Mouse (Mus musculus) v-Abl transformed pro-B cells (cell line): ENCODE results near the gene Acer1.

Experiments
- in situ Hi-C, 2 experiments: fragments of 400-800 bp; cut with MboI; formaldehyde crosslinking; loops; one replicate each; pipeline ENCODE4 v1.15.1; 2025; ENCODE audit not compliant: unreplicated experiment in 2 of 2

The Acer1 gene

DNA sequence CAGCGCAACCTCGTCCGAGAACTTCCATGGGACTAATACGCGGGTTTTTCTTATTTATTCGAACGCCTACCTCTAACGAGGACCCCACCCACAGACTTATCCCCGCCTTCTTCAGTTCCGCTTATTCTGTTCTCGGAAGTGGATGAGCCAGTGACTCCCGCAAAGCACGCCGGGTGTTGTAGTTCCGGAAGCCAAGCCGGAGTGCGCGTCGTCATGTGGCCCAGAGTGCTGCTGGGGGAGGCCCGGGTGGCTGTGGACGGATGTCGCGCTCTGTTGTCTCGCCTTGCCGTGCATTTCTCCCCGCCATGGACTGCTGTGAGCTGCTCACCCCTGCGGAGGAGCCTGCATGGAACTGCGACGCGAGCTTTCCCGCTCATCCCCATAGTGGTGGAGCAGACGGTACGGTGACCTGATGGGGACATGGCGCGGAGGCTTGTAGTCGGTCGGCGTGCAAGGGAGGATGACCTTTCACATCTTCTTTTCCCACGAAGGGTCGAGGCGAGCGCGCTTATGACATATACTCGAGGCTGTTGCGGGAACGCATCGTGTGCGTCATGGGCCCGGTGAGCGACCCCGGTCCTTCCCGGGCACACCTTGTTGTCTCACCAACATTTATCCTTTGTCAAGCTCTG lies 8.3 kb upstream of the Acer1 start, which contains the start of gene Clpp:
Clpp (plus strand) TSS at position 191 of the 632 bp plus-strand sequence.
- in situ Hi-C loops: loop anchor here (10.0 to 25.0 kb wide), 2 partner anchors 255 to 1922 kb away; partner anchors contain the start of genes Gpr108 (in 1 of the 2) and Trip10 (in 1 of the 2)

DNA sequence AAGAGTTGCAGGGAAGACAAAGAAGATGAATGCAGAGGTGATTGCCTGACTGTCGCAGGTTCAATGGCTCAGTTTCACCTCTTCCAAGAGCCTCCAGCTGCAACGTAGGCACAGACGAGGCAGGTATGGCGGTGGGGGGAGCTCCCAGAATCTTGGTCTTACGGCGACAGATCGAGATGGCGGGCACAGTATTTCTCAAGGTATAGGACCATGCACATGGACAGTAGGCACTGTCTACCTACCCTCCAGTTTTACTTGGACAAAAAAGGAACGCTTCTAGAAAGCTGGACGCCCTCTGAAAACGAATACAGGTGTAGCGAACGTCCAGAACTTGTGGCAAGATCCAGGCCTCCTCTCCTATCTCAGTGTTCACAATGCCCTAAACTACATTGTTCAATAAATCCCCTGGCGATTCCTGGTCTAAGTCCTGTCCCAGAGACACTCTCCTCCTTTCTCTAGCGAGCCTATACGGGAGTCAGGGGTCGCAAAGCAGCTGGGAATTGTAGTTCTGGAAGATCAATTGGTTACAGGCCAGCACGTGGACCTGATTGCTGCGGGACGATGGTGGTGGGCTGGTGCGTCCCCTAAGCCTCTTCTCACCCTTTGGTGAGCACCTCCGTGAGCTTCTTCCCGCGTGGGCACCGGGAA lies 7.7 kb upstream of the Acer1 start:
- in situ Hi-C loops: loop anchor here (10.0 to 25.0 kb wide), 2 partner anchors 255 to 1923 kb away; partner anchors contain the start of genes Gpr108 (in 1 of the 2) and Trip10 (in 1 of the 2)

DNA sequence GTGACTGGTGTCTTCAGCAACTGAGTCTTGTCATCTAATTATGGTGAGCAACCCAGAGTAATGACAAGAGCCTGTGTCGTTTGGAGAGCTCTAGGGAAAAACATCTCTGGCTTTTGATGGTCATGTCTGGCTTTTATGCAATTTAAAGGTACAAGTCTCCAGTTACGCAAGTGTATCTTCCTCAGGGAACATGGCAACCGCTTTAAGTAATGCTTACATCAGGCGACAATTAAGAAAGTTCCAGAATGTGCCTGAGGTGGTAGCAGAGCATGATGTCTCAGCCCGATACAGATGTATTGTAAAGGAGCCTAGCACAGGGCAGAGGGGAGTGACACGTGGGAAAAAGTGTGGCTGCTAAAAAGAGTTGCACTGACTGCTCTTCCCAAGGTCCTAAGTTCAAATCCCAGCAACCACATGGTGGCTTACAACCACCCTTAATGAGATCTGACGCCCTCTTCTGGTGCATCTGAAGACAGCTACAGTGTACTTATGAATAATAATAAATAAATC lies 7.0 kb upstream of the Acer1 start:
- in situ Hi-C loops: loop anchor here (25.0 kb wide), 1 partner anchor 1923 kb away; no protein-coding TSS in a partner anchor

DNA sequence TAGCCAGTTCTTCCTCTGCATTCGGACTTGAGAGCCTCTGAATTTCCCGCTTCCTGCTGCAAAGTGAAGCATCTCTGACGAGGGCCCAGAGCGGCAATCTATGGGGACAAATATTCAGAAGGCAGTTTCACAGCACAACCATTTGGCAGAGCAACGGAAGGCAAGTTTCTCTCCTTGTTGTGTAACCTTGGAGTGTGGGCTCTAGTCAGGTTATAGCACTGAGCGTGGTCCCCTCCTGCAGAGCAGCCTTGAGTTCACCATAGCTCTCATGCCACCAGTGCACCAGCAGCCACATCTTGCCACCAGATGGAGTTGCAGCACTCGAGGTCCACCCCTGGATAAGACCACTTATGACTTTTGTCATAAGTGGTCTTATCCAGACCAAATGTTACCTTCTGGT lies 6.5 kb upstream of the Acer1 start:
- in situ Hi-C loops: loop anchor here (25.0 kb wide), 1 partner anchor 1924 kb away; no protein-coding TSS in a partner anchor

DNA sequence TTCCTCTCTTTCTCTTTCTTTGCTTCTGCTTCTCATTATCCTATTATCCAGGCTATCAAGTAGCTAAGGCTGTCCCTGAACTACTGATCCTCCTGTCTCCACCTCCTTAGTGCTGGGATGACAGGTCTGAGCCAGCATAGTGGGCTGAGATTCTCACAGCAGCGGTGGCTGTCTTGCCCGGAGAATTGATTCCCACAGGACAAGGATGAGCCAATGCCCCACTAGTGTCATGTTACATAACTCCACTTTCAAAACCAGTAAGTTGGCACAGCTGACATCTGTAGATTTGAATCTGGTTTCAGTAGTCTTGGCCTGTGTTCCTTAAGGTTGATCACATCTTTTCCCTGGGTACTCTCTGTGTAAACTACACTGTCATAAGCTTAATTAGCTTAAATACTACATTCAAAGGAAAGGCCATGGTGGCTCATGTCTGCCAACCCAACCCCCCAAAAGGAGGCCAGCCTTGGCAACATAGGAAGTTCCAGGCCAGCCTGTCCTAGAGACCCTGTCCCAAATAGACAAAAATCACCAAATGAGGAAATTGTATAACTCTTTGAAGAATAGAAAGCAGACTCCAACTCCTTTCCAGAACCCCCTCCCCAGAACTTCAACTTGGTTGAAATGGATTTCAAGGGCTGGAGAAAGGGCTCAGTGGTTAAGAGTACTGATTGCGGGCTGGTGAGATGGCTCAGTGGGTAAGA lies 4.3 kb upstream of the Acer1 start:
- in situ Hi-C loops: loop anchor here (25.0 kb wide), 1 partner anchor 1926 kb away; no protein-coding TSS in a partner anchor

DNA sequence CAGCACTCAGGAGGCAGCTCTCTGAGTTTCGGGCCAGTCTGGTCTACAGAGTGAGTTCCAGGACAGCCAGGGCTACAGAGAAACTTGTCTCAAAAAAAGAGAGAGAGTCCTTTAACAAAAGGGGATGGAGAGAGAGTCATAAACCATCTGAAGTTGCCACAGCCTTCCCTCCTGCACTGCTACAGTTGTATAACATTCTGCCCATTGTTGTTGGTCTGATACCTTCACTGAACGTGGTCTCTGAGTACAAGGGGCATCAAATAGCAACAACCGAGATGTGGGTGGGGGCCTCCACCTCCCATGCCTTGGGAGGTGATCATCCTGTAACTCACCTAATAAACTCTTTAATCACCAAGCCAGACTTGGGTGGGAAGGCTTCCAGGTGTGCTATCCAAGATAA lies 3.7 kb upstream of the Acer1 start:
- in situ Hi-C loops: loop anchor here (25.0 kb wide), 1 partner anchor 1927 kb away; no protein-coding TSS in a partner anchor

DNA sequence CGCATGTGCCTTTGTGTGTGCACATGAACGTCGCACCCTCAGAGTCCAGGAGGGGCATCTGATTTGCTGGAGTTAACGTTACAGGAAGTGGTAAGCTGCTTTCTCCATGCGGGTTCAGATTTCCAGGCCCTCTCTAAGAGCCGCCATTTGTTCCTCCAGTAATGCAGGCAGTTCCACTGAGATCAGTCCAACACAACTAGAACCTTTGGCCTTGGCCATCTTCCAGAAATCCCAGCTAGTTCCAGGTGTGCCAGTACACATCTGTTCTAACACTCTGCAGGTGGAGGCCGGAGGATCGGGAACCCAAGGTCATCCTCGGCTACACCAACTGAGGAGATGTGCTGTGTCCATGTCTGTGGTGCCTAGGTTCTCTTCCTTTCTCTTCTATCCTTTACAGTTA lies 3.0 kb upstream of the Acer1 start:
- in situ Hi-C loops: loop anchor here (25.0 kb wide), 1 partner anchor 1927 kb away; no protein-coding TSS in a partner anchor

DNA sequence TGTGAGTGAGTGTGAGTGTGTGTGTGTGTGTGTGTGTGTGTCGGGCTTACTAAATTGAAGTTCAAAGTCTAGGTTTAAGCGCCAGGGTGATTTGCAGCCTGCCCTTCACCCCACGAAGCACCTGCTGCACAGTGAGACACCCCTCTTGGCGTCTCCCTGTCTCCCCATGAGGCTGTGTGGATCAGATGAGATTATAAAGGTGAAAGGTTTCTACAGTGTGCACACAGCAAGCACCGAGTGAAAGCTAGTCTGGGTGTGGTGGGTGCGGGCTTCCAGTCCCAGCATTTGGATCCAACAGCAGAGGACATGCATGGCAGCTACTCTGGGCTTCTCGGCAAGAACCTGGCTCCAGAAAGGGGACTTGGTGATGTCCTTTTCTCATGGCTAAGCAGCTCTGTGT lies 877 bp downstream of the Acer1 start:
- in situ Hi-C loops: loop anchor here (25.0 kb wide), 1 partner anchor 1931 kb away; no protein-coding TSS in a partner anchor

DNA sequence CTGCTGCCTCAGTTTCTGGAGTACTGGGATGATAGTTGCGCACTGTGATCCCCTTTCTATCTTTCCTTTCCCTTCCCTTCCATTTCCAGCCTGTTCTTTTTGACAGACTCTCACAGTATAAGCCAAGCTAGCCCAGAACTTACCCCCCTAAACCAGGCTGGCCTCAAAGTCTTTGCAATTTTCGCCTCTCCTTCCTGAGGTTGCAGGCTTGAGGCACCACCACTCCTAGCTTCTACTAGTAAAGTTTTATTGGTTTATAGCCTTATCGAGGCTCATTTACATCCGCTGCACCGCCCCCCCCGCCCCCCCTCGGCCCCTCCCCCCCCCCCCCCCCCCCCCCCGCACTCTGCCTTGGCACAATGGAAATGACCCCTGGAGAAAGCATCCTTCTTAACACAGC lies 2.4 kb downstream of the Acer1 start:
- in situ Hi-C loops: loop anchor here (25.0 kb wide), 1 partner anchor 1933 kb away; no protein-coding TSS in a partner anchor

DNA sequence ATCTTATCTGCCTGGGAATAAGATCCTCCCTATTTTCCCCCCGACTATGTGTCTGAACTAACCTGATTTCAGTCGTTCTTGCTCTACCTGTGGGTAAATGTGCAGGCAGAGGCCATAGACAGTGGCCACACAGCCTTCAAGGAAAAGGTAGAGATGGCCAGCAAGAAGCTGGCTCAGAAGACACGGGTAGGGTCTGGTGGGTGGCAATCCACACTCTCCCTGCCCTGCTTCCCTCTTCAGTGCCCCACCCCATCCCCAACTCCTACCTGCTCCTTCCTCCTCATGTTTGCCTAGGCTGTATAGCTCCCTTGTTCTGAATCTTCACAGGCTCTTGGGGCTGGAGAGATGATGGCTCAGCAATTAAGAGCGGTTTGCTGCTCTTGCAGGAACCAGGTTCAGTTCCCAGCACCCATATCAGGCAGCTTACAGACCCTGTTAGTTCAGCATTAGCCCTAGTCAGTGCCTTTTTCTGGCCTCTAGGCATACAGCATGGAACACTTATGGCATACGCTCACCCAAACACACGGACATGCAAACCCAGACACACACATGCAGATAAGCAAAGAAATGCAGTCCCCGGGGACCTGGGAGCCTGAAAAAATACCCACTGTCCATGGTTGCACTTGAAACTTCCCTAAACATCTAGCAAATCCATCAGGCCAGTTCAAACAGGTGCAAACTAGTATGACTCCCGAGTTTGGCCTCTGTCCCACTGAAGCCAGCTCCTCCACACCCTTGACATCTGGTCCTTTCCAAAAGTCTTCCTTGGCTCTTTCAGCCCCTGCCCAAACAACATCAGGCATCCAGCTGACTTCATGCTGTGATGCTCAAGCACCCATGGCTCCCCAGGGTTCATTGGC lies 5.2 kb downstream of the Acer1 start:
- in situ Hi-C loops: loop anchor here (25.0 kb wide), 1 partner anchor 1936 kb away; no protein-coding TSS in a partner anchor

DNA sequence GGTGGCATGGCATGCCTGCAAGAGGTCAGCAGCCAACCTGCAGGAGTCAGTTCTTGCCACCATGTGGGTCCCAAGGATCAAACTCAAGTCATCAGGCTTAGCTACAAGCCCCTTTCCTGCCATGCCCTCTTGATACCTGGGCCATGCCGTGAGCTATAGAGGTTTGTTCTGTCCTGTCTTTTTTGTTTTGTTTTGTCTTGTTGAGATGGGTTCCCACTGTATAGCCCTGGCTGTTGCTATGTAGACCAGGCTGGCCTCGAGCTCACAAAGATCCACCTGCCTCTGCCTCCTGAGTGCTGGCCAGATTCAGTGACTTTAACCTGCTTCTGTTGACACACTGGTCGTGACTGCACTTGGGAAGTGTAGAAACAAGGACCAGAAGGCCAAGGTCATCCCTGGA lies 6.5 kb downstream of the Acer1 start:
- in situ Hi-C loops: loop anchor here (25.0 kb wide), 1 partner anchor 1937 kb away; no protein-coding TSS in a partner anchor

DNA sequence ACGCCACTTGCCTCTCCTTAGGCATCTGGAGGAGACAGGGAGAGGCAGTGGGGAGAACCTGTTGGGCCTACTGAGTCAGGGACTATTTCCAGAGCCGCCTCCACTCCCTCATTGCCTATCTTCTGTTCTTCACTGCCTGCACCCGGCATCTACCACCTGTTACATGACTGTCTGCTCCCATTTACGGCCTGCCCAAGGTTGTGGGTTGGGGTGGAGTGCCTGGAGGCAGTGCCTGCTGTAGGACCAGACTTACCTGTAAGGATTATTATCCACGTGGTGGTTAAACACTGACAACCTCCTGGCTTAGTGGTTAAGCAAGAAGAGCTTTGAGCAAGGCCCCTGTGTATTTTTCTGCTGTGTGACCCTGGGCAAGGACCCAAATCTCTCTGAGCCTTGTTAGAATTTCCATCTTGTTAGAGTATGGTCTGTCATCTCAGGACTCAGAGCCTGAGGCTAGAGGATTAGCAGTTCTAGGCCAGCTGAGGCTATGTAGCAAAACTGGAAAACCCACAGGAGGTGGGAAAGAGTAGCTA lies 7.2 kb downstream of the Acer1 start:
- in situ Hi-C loops: loop anchor here (25.0 kb wide), 1 partner anchor 1938 kb away; no protein-coding TSS in a partner anchor

DNA sequence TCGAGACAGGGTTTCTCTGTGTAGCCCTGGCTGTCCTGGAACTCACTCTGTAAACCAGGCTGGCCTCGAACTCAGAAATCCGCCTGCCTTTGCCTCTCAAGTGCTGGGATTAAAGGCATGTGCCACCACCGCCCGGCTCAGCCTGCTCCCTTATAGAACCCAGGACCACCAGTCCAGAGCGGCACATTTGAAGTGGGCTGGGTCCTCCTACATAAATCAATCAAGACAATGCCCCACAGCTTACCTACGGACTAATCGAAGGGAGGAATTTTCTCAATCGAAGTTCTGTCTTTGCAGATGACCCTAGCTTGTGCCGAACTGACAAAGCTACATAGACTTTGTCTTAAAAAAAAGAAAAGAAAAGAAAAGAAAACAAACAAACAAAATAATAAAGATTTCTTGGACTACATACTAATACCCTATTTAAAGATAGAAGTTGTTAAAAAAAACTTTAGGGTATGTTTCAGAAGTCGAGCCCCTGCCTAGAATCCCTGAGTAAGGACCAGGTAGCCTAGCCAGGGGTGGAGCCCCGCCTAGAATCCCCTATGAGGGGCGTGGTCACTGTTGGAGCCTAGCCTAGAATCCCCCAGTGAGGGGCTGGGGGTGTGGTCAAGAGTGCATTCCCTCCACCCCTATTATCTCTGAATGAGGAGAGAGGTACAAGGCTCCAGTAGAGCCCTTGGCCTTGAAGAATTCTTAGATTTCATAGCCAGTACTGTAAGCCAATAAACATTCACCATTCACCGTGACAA lies 7.8 kb downstream of the Acer1 start:
- in situ Hi-C loops: no loop called here

DNA sequence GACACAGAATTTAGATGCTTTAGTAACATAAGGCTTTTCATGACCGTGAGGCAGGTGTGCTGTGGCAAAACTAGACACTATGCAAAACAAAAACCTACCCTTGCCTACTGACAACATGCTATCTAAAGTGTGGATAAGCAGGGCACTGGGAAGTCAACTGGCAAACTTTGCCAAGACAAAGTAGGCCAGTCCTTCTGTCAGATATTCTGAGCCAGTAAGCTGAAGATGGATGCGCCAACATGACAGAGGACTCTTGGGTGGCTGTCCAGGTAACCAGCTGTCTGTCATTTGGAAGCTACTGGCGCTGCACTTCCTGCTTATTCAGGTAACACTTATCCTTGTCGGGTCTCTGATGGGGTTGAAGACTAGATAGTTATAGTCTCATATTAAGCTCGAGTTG lies 11.8 kb downstream of the Acer1 start:
- in situ Hi-C loops: no loop called here

DNA sequence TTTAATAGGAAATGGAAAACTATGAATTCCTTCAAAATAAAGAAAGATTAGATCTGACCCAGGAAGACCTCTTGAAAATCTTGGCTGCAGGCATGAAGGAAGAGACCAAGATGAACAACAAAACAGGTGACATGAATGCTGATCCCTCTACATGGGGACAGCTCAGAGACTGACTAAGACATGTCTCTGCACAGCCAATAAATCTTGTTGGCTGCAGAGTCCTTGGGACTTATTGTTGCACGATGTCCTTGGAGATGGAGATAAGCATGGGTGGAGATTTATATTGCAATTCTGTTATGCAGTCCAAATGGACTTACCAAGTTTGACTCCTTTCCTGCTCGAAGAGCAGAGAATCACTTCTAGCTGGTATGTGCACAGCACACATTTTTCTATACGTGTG lies 12.6 kb downstream of the Acer1 start:
- in situ Hi-C loops: no loop called here

DNA sequence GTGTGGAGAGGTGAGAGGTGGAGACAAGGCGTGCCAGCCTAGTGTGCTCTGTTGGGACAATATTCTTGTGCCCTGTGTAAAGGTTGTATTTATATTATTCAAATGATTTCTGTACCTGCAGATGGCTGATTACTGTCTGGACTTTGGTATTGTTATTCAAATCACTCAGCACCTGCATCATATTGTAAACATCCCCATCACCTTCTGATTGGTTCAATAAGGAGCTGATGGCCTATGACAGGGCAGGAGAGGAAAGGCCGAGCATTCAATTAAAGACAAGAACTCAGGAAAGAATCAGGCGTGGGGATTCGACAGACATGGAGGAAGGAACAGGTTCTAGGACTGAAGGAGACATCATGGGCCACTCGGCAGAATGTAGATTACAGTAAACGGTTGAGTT lies 18.3 kb downstream of the Acer1 start:
- in situ Hi-C loops: no loop called here

DNA sequence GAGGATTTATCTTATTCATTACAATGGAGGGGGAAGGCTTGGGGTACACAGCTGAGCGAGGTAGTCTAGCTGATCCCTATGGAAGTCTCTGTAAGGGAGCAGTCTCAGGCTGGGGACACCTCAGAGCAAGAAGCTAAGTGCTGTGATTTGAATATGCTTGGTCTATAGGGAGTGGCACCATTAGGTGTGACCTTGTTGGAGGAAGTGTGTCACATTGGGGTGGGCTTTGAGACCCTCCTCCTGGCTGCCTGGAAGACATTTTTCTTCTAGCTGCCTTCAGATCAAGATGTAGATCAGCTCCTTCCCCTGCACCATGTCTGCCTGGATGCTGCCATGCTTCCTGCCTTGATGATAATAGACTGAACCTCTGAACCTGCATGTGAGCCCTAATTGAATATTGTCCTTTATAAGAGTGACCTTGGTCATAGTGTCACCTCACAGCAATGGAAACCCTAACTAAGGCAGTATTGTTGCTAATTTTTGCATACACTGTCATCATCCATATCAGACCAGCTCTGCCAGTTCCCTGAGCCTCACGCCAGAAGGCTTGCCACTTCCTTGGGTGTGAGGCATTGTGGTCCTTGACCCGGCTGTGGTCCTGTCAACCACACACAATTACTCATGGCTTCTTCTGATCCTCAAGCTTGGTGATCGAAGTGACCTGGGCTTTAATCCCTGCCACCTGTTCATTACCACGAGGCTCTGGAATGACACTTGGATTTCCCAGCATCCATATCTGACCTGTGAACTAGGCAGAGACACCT lies 19.1 kb downstream of the Acer1 start:
- in situ Hi-C loops: no loop called here

DNA sequence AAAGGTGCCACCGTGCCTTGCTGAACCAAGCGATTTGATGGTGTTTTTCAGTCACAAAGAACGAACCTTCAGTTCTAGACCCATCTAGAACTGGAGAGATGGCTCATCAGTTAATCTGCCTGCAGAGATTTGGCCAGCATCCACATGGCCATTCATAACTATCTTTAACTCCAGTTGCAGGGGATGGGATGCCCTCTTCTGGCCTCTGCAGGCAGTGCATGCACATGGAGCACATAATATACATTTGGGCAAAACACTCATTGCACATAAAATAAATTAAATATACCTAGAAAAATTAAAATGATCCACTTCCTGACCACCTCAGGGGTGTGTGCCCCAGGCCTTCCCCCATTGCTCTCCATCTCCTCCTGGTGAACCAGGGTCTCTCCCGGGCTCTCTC lies 20.0 kb downstream of the Acer1 start:
- in situ Hi-C loops: no loop called here
